10 mouse cellular contexts compared by ENCODE assay signal in the genomic region with DNA sequence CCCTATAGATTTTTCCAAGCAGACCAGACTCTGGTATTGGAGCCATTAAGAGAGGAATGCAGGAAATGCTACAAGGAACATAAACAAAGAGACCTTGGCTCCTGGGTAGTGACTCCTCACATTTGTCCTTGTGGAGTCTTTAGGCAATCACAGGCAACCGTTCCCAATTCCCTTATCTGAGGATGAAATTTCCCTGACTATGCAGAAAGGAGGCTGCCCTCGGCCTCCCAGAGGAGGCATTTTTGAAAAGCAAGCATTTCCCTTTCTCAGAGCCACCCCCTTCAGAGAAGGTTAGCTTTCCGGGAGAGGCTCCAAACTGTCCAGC. TPM values are rescaled to one million over a fixed set of nuclear protein-coding genes. Genes with fewer than 3 reads are reported as not detected.
DNase-seq lines count a peak whose midpoint lies in the region; ATAC-seq and TF ChIP-seq lines count a peak whose summit lies in the region.
"Had no signal": no experiment of that assay in that cellular context is flagged by ENCODE, and none has a peak within 500 bp of the region (broad histone marks: within the 10 kb centered on the region; RNA-seq: fewer than 3 reads in every experiment).

No protein-coding gene starts in this region.

- no peak overlapping the region for H3K9ac ChIP-seq in limb, embryonic 14.5 days (ENCODE audit: low read depth, low read length, severe bottlenecking)
- H3K9ac ChIP-seq: embryonic facial prominence, embryonic 15.5 days had no signal

- H3K4me1 ChIP-seq in limb, embryonic 14.5 days (ENCODE audit: control insufficient read depth, insufficient read depth, low read length): 0 out of 2 replicates have a peak, but pooled peaks cover 11% of the 10 kb centered on the region

- WGBS in limb, embryonic 14.5 days: 33% methylated on average over 3 of the region's 3 CpGs

- no peaks in the 10 kb centered on the region for H3K36me3 ChIP-seq in limb, embryonic 14.5 days (ENCODE audit: control insufficient read depth, insufficient read depth, low read length)
- H3K36me3 ChIP-seq: embryonic facial prominence, embryonic 15.5 days; hindbrain, embryonic 15.5 days had no signal

- TF ChIP-seq CTCF in layer of hippocampus, adult 2 months (conservative IDR thresholded peaks at IDR 0.05): 0 out of 2 replicates have a peak, but pooled peaks have one; percentile 5

- no peak overlapping the region for H3K27ac ChIP-seq in layer of hippocampus, adult 2 months
- H3K27ac ChIP-seq in limb, embryonic 14.5 days (replicated peaks; ENCODE audit: low read depth, low read length): no peak overlapping the region
- H3K27ac ChIP-seq: embryonic facial prominence, embryonic 15.5 days had no signal

- DNase-seq in layer of hippocampus, adult 2 months (ENCODE audit: low spot score in 2 of 2): no peak
- DNase-seq in layer of hippocampus, adult 11-12 months (ENCODE audit: low spot score): no peak
- peak; percentile 69 for DNase-seq in adipocyte (ENCODE audit: low spot score)
- peak; percentile 45 for DNase-seq in embryo, embryonic 10.5 days (ENCODE audit: low spot score)
- no peak for DNase-seq in limb, embryonic 14.5 days (ENCODE audit: low spot score)
- no peak for DNase-seq in left cerebral cortex, adult 11 months (ENCODE audit: low spot score)
- DNase-seq in urinary bladder, adult 2 months (ENCODE audit: low spot score): no peak

- no peak for TF ChIP-seq POLR2A in limb, embryonic 14.5 days (IDR thresholded peaks at IDR 0.05; ENCODE audit: borderline replicate concordance, extremely low read depth, insufficient read depth, insufficient read length)

- no peaks in the 10 kb centered on the region for H3K9me3 ChIP-seq in limb, embryonic 14.5 days (ENCODE audit: control insufficient read depth, low read length)
- H3K9me3 ChIP-seq: embryonic facial prominence, embryonic 15.5 days; hindbrain, embryonic 15.5 days had no signal

- H3K4me2 ChIP-seq in limb, embryonic 14.5 days (replicated peaks; ENCODE audit: low read depth, low read length, severe bottlenecking): no peak overlapping the region
- H3K4me2 ChIP-seq: embryonic facial prominence, embryonic 15.5 days had no signal

- 0 out of 2 replicates have a peak, but pooled peaks have one; percentile 15 for ATAC-seq in limb, embryonic 14.5 days (ENCODE audit: low FRiP score, low read depth)

- no peak overlapping the region for H3K4me3 ChIP-seq in layer of hippocampus, adult 2 months
- no peak overlapping the region for H3K4me3 ChIP-seq in limb, embryonic 14.5 days (replicated peaks; ENCODE audit: low read length)
- H3K4me3 ChIP-seq: embryonic facial prominence, embryonic 15.5 days had no signal

- H3K27me3 ChIP-seq in limb, embryonic 14.5 days (ENCODE audit: control insufficient read depth, insufficient read depth, low read length): no peaks in the 10 kb centered on the region
- H3K27me3 ChIP-seq: embryonic facial prominence, embryonic 15.5 days; hindbrain, embryonic 15.5 days had no signal

RNA-seq across cellular contexts. Expression of gene Gpr88, which starts 31.7 kb away (rescaled TPM):
- 1 to 10 TPM; 1.9 to 2.0 TPM for total RNA-seq in layer of hippocampus, adult 2 months (2021)
- polyA plus RNA-seq in limb, embryonic 14.5 days (2012; rRNA removed): 5.7 and 6.7 TPM in 2 replicates
- polyA plus RNA-seq in limb, embryonic 14.5 days (2014; fragmentation: Nextera tagmentation; extraction: Ambion mirVana): 5.2 and 5.7 TPM in 2 replicates
- 1.1 and 1.2 TPM in 2 replicates for polyA plus RNA-seq in urinary bladder, adult 2 months (2012; rRNA removed)
- total RNA-seq: megakaryocyte-erythroid progenitor cell, adult 5-6 weeks had no signal

Comparison
In these comparisons a context has a peak if more than half of its experiments do, and no peak if none do; other contexts are left out.
1. DNase-seq: peak in adipocyte (single experiment) and embryo, embryonic 10.5 days (single experiment); none in layer of hippocampus, adult 2 months (0 of 2), layer of hippocampus, adult 11-12 months (single experiment), limb, embryonic 14.5 days (single experiment), left cerebral cortex, adult 11 months (single experiment) and urinary bladder, adult 2 months (single experiment).